Mouse (Mus musculus): ENCODE measurements around the gene Pip5k1b.

Gene Pip5k1b

DNA sequence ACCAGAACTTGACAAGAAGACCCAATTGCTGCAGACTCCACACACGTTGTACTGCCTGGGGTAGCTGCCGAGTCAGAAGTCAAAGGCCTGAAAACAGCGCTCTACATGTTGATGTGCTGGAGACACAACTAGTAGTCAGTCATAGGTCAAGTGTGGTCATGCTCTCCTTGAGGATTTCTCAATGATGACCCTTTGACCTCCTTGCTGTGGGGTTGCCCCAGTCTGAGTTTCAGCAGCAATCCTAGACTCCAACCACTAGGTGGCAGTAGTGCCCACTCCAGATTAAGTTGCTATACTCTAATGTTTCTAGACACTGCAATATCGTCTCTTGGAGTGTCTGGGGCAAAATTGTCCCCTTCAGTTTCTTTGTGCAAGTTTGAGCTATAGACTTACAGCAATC lies 271.5 kb downstream of the Pip5k1b start:
- peak; percentile 61 for DNase-seq

DNA sequence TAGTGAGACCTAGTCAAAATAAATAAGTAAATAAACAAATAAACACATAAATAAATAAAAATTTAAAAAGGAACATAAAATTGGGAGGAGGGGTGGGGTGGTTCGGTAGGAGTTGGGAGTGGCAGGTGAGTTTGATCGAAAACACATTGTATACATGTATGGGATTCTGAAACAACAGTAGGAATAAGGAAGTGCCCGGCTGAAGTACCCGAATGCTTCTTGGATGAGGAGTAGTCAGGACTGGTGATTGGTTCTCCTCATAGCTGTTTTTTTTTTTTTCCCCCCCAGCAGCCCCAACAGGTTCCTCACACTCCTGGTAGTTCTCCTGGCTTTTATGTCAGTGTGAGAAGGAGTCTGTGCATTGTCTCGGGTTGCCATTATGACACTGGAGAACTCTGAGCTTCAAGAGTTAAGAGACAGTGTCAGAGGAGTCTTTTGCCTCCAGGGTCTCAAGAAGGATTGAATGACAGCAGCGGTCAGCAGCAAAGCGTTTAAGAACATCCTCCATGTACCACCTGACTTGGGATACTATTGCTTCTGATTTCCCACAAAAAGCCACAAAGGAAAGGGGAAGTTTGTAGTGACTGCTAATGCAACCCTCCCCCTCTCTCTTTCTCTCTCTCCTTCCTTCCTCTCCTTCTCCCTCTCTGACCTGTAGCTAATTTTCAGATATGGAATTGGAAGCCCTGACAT lies 274.2 kb downstream of the Pip5k1b start:
- no peak for DNase-seq

DNA sequence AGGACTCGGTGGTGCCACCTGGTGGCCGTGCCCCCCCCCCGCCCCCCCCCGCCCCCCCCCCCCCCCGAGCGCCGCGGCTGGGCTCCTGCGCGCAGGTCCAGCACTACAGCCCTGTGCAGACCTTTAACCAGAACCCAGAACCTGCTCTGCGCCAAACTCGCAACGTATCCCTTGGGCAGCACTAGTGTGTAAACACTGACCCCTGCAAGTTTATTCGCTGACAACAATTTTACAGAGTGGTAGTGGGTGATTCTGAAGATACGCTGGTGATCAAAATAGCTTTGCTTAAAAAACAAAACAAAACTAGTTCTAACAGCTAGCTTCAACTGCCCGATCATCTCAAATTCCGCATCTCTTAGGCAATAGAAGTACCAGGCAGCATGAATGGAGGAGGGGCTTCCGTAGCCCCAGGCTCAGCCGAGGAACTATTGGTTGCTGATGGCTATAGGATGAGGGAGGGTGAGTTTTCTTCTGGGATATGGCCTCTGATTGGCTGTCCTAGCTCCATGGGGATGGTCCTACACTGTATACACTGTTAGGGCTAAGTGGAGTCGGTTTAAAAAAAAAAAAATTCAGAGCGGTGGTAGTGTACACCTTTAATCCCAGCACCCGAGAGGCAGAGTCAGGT lies 275.0 kb downstream of the Pip5k1b start, which contains the start of gene Fxn:
Gene Fxn (minus strand): TSS at position 5 of the 628 bp plus-strand sequence.
- peak; percentile 87 for DNase-seq

DNA sequence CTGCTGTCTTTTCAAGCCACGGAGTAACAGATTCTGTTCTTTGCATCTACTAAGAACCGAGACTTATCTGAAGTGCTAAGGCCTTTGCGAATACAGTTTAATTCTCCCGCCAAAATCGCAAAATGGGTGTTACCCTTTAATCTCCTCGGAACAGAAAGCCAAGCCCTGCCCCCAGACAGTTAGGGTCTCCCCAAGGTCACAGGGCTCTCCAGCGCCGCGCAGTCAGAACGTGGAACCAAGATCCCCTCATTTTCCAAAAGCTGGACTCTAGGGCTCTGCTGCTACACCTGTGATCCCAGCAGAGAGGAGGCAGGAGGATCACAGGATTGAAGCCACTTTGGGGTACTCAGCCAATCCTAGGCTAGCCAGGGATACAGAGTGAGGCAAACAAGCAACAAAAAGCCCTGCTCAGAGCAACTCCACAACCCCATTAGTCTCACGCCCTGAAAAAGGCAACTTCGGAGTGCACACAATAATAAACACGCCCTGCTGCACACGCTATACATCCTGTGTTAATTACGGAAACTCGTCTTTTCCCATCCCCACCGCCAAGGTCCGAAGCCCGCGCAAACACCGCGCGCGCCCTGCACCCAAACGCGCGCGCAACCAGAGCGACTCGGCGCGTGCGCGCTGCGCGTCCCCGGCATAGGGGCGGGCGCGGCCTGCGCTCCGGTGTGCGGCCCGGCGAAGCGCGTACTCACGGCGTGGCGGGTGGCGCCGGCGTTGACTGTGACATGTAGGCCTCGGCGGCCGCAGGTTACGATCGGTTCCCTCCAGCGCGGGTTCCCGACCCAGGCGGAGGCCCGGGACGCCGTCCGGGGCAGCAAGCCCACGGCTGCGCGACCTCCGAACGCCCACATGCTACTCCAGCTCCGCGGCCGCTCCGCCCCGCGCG lies 275.7 kb downstream of the Pip5k1b start:
- DNase-seq = peak; percentile 89

DNA sequence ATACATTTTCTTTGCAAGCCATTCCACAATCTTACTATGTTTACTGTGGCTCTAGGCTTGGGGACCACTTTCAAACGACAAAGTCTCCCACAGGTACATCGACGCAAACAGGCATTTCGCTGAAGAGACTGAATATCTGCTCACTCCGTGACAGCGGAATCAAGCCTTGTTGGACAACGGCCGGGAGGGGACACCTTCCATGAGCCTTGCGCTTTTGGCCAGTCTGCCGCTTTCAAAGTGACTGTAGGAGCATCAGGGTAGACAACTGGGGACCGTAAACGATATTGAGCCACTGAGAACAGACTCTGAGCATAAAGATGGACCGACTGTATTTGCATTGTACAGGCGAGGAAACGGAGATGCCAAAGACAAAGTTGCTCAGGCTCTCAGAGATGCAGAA lies 276.8 kb downstream of the Pip5k1b start:
- no peak for DNase-seq

DNA sequence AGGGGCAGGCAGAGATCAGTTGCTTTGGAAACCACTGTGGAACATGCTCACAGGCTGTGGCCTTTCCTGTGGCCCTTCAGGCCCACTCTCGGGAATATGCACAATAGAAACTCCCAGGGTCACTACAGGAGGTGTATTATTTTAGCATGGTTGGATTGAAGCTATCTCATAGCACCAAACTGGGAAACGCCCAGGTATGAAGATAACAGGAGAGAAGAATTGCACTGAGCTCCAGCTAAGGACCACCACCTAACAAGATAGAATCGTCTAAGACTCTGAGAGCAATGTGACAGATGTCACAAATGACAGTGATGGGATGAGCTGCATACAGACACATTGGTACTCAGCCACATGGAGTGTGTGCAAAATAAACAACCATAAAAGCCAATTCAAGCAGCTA lies 281.4 kb downstream of the Pip5k1b start:
- DNase-seq = no peak

DNA sequence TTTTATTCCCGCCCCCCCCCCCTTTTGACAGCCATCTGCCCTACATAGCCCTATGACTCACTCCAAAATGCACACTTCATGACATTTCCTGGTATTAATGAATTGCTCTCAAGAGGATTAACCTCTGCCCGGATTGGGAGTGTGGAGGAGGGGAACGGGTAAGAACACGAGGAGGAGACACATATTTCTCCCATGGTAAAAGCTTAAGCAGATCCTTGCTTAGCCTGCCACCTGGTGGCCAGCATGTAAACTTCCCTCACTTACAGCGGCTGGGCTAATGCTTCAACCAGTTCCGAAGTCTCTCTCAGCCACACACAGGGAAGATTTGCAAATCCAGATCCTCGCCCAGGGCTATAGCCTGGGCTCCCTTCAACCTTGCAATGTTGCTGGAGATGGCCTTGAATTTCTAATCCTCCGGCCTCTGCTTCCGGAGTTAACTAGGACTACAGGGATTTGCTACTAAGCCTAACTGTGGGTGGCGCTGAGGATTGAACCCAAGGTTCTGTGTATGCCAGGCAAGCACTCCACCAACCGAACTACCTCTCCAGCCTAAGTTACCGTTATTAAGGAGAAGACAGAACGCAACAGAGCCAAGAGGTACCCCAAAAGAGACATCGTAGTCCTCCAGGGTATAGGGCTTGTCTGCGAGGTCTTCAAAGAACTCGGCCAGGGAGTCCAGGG lies 283.8 kb downstream of the Pip5k1b start:
- peak; percentile 86 for DNase-seq

GRCm38 (mm10) chr19:24271326-24271725 lies 284.3 kb downstream of the Pip5k1b start:
- DNase-seq = peak; percentile 20

- no peak for DNase-seq
Observed at GRCm38 (mm10) chr19:24268531-24268930, 287.1 kb downstream of the Pip5k1b start.

DNA sequence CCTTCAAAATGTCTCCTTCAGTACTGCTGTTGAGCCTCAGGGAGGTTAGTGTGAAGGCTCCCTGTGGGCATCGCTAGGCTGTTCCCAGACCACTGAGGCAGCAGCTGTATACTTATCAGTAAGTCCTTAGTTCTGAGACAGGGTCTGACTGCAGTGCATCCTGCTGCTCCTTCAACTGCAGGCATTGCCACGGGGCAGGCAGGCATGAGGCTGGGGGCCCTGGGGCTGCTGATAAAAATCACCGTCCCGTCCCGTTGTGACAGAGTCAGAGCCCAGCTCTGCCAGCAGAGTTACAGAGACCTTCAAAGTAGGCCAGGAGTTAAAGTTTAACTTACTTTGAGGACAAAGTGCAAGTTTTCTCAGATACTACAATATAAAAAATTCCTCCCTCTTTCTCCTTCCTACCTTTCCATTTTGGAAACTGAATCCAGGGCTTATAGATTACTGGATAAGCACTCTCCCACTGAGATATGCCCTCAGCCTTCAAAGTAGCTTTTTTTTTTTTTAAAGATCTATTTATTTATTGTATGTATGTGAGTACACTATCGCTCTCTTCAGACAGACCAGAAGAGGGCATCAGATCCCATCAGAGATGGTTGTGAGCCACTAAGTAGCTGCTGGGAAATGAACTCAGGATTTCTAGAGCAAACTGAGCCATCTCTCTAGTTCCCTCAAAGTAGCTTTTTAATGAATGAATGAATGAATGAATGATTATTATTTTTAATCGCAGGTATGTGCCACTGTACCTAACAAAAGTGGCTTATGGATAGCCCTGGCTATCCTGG lies 289.4 kb downstream of the Pip5k1b start:
- peak; percentile 36 for DNase-seq

GRCm38 (mm10) chr19:24264991-24265390 lies 290.7 kb downstream of the Pip5k1b start:
- peak; percentile 83 for DNase-seq

- DNase-seq = no peak
Observed at GRCm38 (mm10) chr19:24262736-24263135, 292.9 kb downstream of the Pip5k1b start.

GRCm38 (mm10) chr19:24259390-24260351 lies 296.0 kb downstream of the Pip5k1b start:
- no peak for DNase-seq

DNA sequence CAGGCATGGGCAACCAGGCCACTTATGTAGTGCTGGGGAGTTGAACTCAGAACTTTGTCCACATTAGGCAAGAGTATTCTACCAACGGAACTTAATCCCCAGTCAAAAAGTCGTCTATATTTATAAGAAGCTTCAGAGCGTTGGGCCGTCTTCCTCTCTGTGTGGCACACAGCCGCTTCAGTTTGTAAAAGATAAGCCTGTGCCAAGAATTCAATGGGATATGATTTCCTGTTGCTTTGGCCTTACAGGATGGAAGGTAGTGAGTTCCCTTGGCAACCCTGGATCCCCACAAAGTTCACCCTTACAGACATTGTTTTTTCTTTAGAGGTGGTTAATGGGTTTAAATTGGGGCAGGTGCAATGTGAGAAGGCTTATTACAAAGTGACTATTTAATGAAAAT lies 297.3 kb downstream of the Pip5k1b start:
- no peak for DNase-seq

GRCm38 (mm10) chr19:24257962-24258361 lies 297.7 kb downstream of the Pip5k1b start:
- DNase-seq = no peak

GRCm38 (mm10) chr19:24253657-24254260 lies 301.9 kb downstream of the Pip5k1b start:
- DNase-seq = no peak

DNA sequence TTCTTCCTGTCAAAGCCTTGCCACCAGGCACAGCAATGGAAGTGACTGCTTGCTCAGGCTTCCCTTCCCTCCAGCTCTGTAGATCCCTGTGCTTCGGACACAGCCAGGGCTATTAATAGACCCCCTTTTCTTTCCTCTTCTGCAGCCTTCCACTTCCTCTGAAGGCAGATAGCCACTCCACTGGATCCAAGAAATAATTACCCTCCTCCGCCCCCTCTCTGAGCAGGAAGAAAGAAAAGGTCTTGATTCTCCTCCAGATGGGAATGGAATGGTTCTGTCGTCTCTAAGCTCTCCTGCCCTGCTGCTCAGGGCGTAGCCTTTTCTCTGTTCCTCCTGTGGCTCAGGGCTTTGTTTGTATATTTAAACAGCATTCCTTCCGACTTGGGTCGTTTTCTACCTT lies 303.8 kb downstream of the Pip5k1b start:
- DNase-seq = no peak

All from liver (tissue).